Mouse (Mus musculus) hindbrain, embryonic 13.5 days (tissue): ENCODE measurements around the gene Muc3. TPM values are rescaled to one million over a fixed set of nuclear protein-coding genes. Genes with fewer than 3 reads are reported as not detected.
"Not testable (repeated sequence)": the region's sequence is repeated elsewhere in the genome, so short reads cannot be mapped to it uniquely, and the experiment has no call there.

Source experiments
- ATAC-seq: fragments of 200-750 bp; cut with Nextera tagmentation; 2 replicates; pipeline ENCODE4 v1.8.0; 2017; ENCODE audit warnings: moderate TSS enrichment; ENCODE audit not compliant: low FRiP score
- H3K27ac ChIP-seq: fragments of 300-500 bp; sonication (generic); 2 replicates; pipeline ENCODE4 v1.5.1; 2015; ENCODE audit warnings: inconsistent platforms, mild to moderate bottlenecking, moderate library complexity
- H3K27me3 ChIP-seq: fragments of 300-500 bp; sonication (generic); 2 replicates; pipeline ENCODE4 v1.6.1; 2015; ENCODE audit warnings: mild to moderate bottlenecking, inconsistent platforms
- H3K36me3 ChIP-seq: fragments of 300-500 bp; sonication (generic); 2 replicates; pipeline ENCODE4 v1.6.1; 2015; ENCODE audit warnings: mild to moderate bottlenecking, inconsistent platforms
- H3K4me1 ChIP-seq: fragments of 300-500 bp; sonication (generic); replicated peaks from 2 replicates; pipeline ENCODE4 v1.6.1; 2015; ENCODE audit warnings: inconsistent platforms
- H3K4me2 ChIP-seq: fragments of 300-500 bp; sonication (generic); 2 replicates; pipeline ENCODE4 v1.6.1; 2015; ENCODE audit warnings: inconsistent platforms, mild to moderate bottlenecking, moderate library complexity
- H3K4me3 ChIP-seq: fragments of 300-500 bp; sonication (generic); 2 replicates; pipeline ENCODE4 v1.5.1; 2015; ENCODE audit warnings: mild to moderate bottlenecking, inconsistent platforms
- H3K9ac ChIP-seq: fragments of 300-500 bp; sonication (generic); 2 replicates; pipeline ENCODE4 v1.6.1; 2015; ENCODE audit warnings: mild to moderate bottlenecking, inconsistent platforms
- H3K9me3 ChIP-seq: fragments of 300-500 bp; sonication (generic); 2 replicates; pipeline ENCODE4 v1.6.1; 2016; ENCODE audit warnings: inconsistent platforms
- WGBS: fragments of 180-500 bp; shearing (Covaris S2); methylation state at CpG from one replicate; pipeline ENCODE4 v1.1.7; 2015; 5-methylcytosine and 5-hydroxymethylcytosine counted together
- polyA plus RNA-seq: library from polyadenylated mRNA; unstranded; fragments of >200 nt; fragmentation: Nextera tagmentation; extraction: Ambion mirVana; gene quantifications from 2 replicates; pipeline ENCODE4 v1.2.1, GENCODE M21; 2015

The Muc3 gene
- polyA plus RNA-seq, 1 experiment from 2014 or later = not detected

- H3K4me1 ChIP-seq = peaks cover 30% of the 10 kb centered on the region
- not testable (repeated sequence) for H3K27me3 ChIP-seq, H3K4me3 ChIP-seq, H3K4me2 ChIP-seq, H3K27ac ChIP-seq, ATAC-seq, H3K36me3 ChIP-seq, H3K9me3 ChIP-seq, H3K9ac ChIP-seq
- WGBS = 98% methylated on average over 3 of the region's 3 CpGs
Observed at GRCm38 (mm10) chr5:137117994-137118393, 31.1 kb downstream of the Muc3 start.

- H3K9me3 ChIP-seq = no peaks in the 10 kb centered on the region
- H3K9ac ChIP-seq = no peak overlapping the region
- H3K36me3 ChIP-seq = peaks cover 6% of the 10 kb centered on the region
- H3K4me3 ChIP-seq = no peak overlapping the region
- no peak overlapping the region for H3K4me2 ChIP-seq
- 87% methylated on average over 2 of the region's 2 CpGs for WGBS
- H3K4me1 ChIP-seq = peaks cover 20% of the 10 kb centered on the region
- no peaks in the 10 kb centered on the region for H3K27me3 ChIP-seq
- ATAC-seq = no peak
- H3K27ac ChIP-seq = no peak overlapping the region
Observed at GRCm38 (mm10) chr5:137116987-137117386, 32.1 kb downstream of the Muc3 start.

- Histone ChIP-seq H3K27me3 (no peaks in the 10 kb centered on the region), H3K9me3 (no peaks in the 10 kb centered on the region), H3K4me3 (peak within 1 kb of the TSS; percentile 38), H3K36me3 (peaks cover 6% of the 10 kb centered on the region), H3K4me2 (peak within 1 kb of the TSS; percentile 47), H3K27ac (no peak within 1 kb of the TSS), H3K9ac (peak within 1 kb of the TSS; percentile 61), H3K4me1 (peaks cover 18% of the 10 kb centered on the region)
- ATAC-seq = no peak
- 15% methylated on average over 29 of the region's 29 CpGs for WGBS
Observed at GRCm38 (mm10) chr5:137115866-137116847, 33.0 kb downstream of the Muc3 start, which contains the start of gene Trim56. Trim56 (minus strand) TSS chr5:137116209.

GRCm38 (mm10) chr5:137114891-137115561 lies 34.1 kb downstream of the Muc3 start:
- Histone ChIP-seq H3K9me3 (no peaks in the 10 kb centered on the region), H3K4me2 (peak overlapping the region; percentile 47), H3K4me1 (peaks cover 19% of the 10 kb centered on the region), H3K27me3 (no peaks in the 10 kb centered on the region), H3K4me3 (no peak overlapping the region), H3K27ac (no peak overlapping the region), H3K36me3 (peaks cover 6% of the 10 kb centered on the region), H3K9ac (0 out of 2 replicates have a peak overlapping the region, but pooled peaks have one; percentile 61)
- no peak for ATAC-seq
- WGBS = 91% methylated on average over 9 of the region's 9 CpGs

GRCm38 (mm10) chr5:137111542-137112408 lies 37.3 kb downstream of the Muc3 start:
- H3K27ac ChIP-seq = no peak overlapping the region
- H3K4me3 ChIP-seq = no peak overlapping the region
- H3K4me2 ChIP-seq = no peak overlapping the region
- peaks cover 6% of the 10 kb centered on the region for H3K36me3 ChIP-seq
- no peak for ATAC-seq
- no peak overlapping the region for H3K9ac ChIP-seq
- H3K9me3 ChIP-seq = no peaks in the 10 kb centered on the region
- 81% methylated on average over 4 of the region's 5 CpGs for WGBS
- H3K4me1 ChIP-seq = peaks cover 20% of the 10 kb centered on the region
- no peaks in the 10 kb centered on the region for H3K27me3 ChIP-seq

- 96% methylated on average over 12 of the region's 12 CpGs for WGBS
- Histone ChIP-seq H3K9me3 (no peaks in the 10 kb centered on the region), H3K27ac (no peak overlapping the region), H3K9ac (no peak overlapping the region), H3K4me1 (peaks cover 13% of the 10 kb centered on the region), H3K27me3 (no peaks in the 10 kb centered on the region), H3K4me3 (no peak overlapping the region), H3K4me2 (no peak overlapping the region), H3K36me3 (peaks cover 6% of the 10 kb centered on the region)
- no peak for ATAC-seq
Observed at GRCm38 (mm10) chr5:137110863-137111262, 38.3 kb downstream of the Muc3 start.

- H3K4me2 ChIP-seq = no peak overlapping the region
- H3K9me3 ChIP-seq = no peaks in the 10 kb centered on the region
- H3K27me3 ChIP-seq = no peaks in the 10 kb centered on the region
- H3K27ac ChIP-seq = no peak overlapping the region
- H3K9ac ChIP-seq = no peak overlapping the region
- peaks cover 5% of the 10 kb centered on the region for H3K4me1 ChIP-seq
- H3K4me3 ChIP-seq = no peak overlapping the region
- WGBS = 61% methylated on average over 25 of the region's 25 CpGs
- ATAC-seq = no peak
- peaks cover 6% of the 10 kb centered on the region for H3K36me3 ChIP-seq
Observed at GRCm38 (mm10) chr5:137109941-137110593, 39.1 kb downstream of the Muc3 start.

- 67% methylated on average over 6 of the region's 6 CpGs for WGBS
- Histone ChIP-seq H3K4me1 (peaks cover 6% of the 10 kb centered on the region), H3K4me2 (no peak overlapping the region), H3K4me3 (no peak overlapping the region), H3K27me3 (no peaks in the 10 kb centered on the region), H3K9ac (no peak overlapping the region), H3K36me3 (no peaks in the 10 kb centered on the region; the same call in 1 of the 2 replicates), H3K9me3 (no peaks in the 10 kb centered on the region), H3K27ac (no peak overlapping the region)
- no peak for ATAC-seq
Observed at GRCm38 (mm10) chr5:137108111-137108510, 41.0 kb downstream of the Muc3 start.

- ATAC-seq = no peak
- H3K9me3 ChIP-seq = no peaks in the 10 kb centered on the region
- no peak overlapping the region for H3K4me3 ChIP-seq
- H3K4me1 ChIP-seq = peaks cover 10% of the 10 kb centered on the region
- no peaks in the 10 kb centered on the region for H3K27me3 ChIP-seq
- no peak overlapping the region for H3K27ac ChIP-seq
- no peak overlapping the region for H3K4me2 ChIP-seq
- WGBS = 88% methylated on average over 8 of the region's 8 CpGs
- H3K9ac ChIP-seq = no peak overlapping the region
- no peaks in the 10 kb centered on the region for H3K36me3 ChIP-seq
Observed at GRCm38 (mm10) chr5:137107670-137108069, 41.5 kb downstream of the Muc3 start.

- Histone ChIP-seq H3K9me3 (no peaks in the 10 kb centered on the region), H3K27me3 (no peaks in the 10 kb centered on the region), H3K9ac (no peak overlapping the region), H3K36me3 (no peaks in the 10 kb centered on the region), H3K4me2 (0 out of 2 replicates have a peak overlapping the region, but pooled peaks have one; percentile 21), H3K4me3 (no peak overlapping the region), H3K4me1 (peaks cover 13% of the 10 kb centered on the region), H3K27ac (no peak overlapping the region)
- 6% methylated on average over 6 of the region's 6 CpGs for WGBS
- ATAC-seq = 0 out of 2 replicates have a peak, but pooled peaks have one; percentile 24
Observed at GRCm38 (mm10) chr5:137107024-137107423, 42.1 kb downstream of the Muc3 start.

- Histone ChIP-seq H3K4me1 (peaks cover 13% of the 10 kb centered on the region), H3K36me3 (no peaks in the 10 kb centered on the region), H3K9ac (no peak overlapping the region), H3K27ac (no peak overlapping the region), H3K4me3 (no peak overlapping the region), H3K4me2 (no peak overlapping the region), H3K9me3 (no peaks in the 10 kb centered on the region), H3K27me3 (no peaks in the 10 kb centered on the region)
- 85% methylated on average over 4 of the region's 4 CpGs for WGBS
- ATAC-seq = no peak
Observed at GRCm38 (mm10) chr5:137106434-137106833, 42.7 kb downstream of the Muc3 start.
